Mouse (Mus musculus): ENCODE results near the gene Col26a1. TPM values are rescaled to one million over a fixed set of nuclear protein-coding genes. Genes with fewer than 3 reads are reported as not detected.

Gene Col26a1
- not detected in 2 replicates for total RNA-seq (2015; ENCODE audit: low replicate concordance)
- total RNA-seq (2017; ENCODE audit: low replicate concordance), result not detected in 2 replicates

- no peak for ATAC-seq (replicated peaks; ENCODE audit: low FRiP score, poor library complexity, severe bottlenecking)
Measured at GRCm38 (mm10) chr5:136882788-136883439, at the start of gene Col26a1. Gene Col26a1 (minus strand): TSS chr5:136883209.

GRCm38 (mm10) chr5:136931896-136932295 is 48.9 kb upstream of the Col26a1 start:
- ATAC-seq (replicated peaks; ENCODE audit: low FRiP score, poor library complexity, severe bottlenecking), result no peak

DNA sequence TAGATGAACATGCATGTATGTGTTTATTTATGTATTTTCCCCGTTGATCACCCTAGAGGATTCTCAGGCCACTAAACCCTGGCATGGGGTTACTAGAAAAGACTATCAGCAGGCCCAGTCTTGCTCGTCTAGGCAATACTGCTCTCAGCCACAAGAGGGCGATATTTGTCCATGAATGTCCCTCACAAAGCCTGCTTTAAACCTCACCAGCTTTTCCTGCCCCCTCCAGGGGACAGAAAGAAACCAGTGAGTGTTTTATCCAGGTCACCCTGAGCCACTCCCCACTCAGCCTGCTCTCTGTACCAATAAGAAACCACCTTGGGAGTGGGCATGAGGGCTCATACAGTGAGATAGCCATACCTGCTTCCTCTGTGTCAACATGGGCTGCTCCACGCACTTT is 46.1 kb upstream of the Col26a1 start:
- peak; percentile 68 for ATAC-seq (replicated peaks; ENCODE audit: low FRiP score, poor library complexity, severe bottlenecking)

DNA sequence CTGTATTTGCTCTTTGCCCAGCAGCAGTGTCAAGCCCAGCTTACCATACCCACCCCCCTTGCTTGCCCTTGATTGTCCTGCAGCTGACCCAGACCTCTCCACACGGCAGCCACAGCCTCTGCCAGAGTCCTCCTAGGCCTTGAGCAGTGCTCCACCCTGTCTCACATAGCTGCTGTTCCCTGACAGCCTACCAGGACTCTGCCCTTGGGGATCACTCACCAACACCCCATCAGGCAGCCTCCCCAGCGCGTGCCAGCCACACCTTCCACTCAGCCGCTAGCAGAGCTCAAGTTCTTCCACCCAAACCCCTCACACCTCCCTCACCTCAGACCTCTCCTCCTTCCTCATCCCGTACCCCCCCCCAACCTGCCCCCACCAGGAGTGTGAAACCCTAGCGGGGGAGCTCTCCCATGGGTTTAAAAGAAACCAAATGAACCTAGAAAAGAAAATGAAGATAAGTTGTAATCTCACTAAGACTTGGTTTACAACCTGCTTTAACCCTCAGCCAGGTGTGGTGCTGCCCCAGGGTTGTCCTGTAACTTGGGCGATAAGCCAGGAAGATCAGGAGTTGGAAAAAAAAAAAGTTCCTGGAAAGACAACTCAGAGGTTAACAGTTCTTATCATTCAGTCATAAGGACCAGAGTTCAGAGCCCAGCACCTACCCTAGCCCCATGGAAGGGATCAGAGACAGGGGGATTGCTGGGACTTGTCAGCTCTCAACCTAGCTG is 40.9 kb upstream of the Col26a1 start:
- no peak for ATAC-seq (replicated peaks; ENCODE audit: low FRiP score, poor library complexity, severe bottlenecking)

- ATAC-seq (replicated peaks; ENCODE audit: low FRiP score, poor library complexity, severe bottlenecking), result no peak
Measured at GRCm38 (mm10) chr5:136922830-136923229, 39.8 kb upstream of the Col26a1 start.

GRCm38 (mm10) chr5:136919546-136920301 is 36.7 kb upstream of the Col26a1 start:
- no peak for ATAC-seq (replicated peaks; ENCODE audit: low FRiP score, poor library complexity, severe bottlenecking)

DNA sequence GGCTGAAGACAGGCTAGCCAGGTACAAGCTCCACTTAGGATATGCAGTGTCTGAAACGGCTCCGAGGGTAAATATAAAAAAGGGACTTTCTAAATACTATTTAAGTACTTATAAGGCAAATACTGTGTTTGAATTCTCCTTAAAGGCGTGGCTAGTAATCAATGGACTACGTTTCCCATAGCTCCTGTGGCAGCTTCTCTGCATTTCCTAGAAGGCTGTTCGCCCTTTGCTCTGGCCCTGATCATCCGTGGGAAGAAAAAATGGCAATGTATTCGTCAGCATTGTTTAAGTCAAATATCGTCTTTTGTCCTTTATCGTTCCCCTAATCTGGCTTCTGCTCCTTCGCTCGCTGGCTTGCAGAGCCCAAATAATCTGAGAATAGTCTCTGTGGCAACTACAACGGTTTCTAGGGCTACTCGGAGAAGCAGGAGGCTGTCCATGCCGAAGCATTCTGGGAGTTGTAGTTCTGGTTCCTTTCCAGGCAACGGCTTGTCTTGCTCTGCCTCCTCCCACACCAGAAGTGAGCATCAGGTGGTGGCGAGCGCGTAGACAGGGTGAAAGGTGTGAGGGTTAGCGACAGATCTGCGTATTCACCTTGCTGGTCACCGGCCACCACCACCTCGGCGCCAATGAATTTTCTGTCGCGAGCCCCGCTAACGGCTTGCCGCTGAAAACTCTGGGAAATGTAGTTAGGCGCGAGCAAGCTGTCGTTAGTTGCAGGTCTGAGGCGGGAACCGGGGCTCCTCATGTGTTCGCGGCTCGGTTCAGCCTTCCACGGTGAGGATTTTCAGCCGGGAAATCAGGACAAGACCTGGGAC is 35.9 kb upstream of the Col26a1 start:
- ATAC-seq (replicated peaks; ENCODE audit: low FRiP score, poor library complexity, severe bottlenecking), result peak; percentile 93

GRCm38 (mm10) chr5:136917613-136918242 is 34.7 kb upstream of the Col26a1 start:
- no peak for ATAC-seq (replicated peaks; ENCODE audit: low FRiP score, poor library complexity, severe bottlenecking)

DNA sequence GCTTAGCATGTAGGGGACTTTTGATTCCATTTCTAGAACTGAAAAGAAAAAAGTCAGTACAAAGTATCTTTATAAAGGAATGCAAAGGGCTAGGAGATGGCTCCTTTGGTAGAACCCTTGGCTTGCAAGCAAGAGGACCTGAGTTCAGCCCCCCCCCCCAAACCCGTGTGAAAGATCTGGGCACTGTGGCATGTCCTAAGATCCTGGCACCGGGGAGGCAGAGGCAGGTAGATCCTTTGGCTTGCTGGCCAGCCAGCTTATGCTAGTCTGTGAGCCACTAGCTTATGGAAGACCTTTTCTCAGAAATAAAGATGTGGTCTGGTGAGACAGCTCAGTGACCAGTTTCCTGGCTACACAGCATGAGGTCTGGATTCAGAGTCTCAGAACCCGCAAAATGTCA is 31.2 kb upstream of the Col26a1 start:
- ATAC-seq (replicated peaks; ENCODE audit: low FRiP score, poor library complexity, severe bottlenecking), result no peak

- no peak for ATAC-seq (replicated peaks; ENCODE audit: low FRiP score, poor library complexity, severe bottlenecking)
Measured at GRCm38 (mm10) chr5:136907991-136908857, 25.2 kb upstream of the Col26a1 start, which contains the start of gene Ift22. Gene Ift22 (plus strand): TSS chr5:136908150.

DNA sequence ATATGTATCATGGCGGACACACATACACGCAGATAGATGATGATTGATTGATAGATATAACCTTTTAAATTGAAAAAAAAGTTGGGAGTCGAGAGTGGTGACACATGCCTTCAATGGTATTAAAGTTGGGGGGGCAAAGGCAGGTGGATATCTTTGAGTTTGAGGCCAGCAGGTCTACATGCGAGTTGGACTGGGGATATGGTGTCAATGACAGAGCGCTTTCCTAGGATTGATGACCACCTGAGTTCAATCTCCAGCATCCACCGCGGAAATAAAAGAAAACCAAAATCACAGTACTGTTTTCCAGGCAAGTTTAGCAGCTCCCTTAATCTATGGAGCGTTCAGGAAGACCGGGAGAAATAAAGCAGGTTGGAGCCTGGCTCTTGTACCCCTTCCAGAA is 24.6 kb upstream of the Col26a1 start:
- no peak for ATAC-seq (replicated peaks; ENCODE audit: low FRiP score, poor library complexity, severe bottlenecking)

GRCm38 (mm10) chr5:136905630-136906029 is 22.6 kb upstream of the Col26a1 start:
- ATAC-seq (replicated peaks; ENCODE audit: low FRiP score, poor library complexity, severe bottlenecking), result no peak

GRCm38 (mm10) chr5:136904621-136905020 is 21.6 kb upstream of the Col26a1 start:
- ATAC-seq (replicated peaks; ENCODE audit: low FRiP score, poor library complexity, severe bottlenecking), result no peak

DNA sequence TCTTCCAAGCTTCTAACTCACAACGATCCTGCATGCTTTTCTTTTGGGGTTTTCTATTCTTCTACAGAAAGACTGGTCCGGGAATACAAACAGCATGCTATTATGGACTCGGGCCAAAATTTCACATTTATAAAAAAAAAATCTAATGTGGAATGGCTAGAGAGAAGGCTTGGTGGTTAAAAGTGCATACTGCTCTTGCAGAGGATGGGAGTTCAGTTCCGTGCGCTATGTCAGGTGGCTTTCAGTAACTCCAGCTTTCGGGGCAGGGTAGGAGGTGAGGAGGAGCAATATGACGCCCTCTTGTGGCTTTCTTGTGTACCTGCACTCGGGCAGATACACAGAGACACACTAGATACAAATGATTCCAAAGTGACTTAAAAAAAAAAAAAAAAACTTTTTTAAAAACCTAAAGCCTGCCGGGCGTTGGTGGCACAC is 12.5 kb upstream of the Col26a1 start:
- no peak for ATAC-seq (replicated peaks; ENCODE audit: low FRiP score, poor library complexity, severe bottlenecking)

DNA sequence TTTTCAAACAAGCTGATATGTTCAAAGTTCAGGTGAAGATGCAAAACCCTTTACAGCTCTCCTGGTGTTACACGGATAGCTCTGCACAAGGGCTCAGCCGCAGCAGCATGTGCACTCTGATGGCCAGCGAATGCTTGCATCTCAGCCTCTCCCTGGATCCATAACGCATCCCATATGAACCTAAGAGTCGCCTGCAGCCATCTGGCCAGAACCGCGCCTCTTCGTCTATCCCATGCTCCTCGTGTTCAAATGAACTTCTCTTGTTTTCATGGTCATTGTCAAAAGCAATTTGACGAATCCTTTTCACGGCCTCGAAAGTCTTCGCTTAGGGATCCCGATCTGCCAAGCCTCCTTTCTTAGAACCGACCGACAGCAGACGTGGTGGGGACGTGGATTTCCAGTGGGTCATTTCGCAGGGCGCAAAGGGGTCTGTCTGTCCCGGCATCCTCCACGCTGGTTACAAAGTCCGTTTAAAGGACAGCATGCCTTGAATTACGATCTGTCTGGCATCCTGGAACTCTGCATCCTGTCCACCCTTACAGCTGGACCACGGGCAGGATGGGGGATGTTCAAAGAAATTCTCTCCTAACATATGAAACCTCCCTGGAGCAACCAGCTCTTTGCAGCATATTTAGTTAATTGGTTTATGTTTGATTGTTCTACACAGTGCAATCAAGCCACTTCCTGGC is 12.0 kb upstream of the Col26a1 start:
- no peak for ATAC-seq (replicated peaks; ENCODE audit: low FRiP score, poor library complexity, severe bottlenecking)

DNA sequence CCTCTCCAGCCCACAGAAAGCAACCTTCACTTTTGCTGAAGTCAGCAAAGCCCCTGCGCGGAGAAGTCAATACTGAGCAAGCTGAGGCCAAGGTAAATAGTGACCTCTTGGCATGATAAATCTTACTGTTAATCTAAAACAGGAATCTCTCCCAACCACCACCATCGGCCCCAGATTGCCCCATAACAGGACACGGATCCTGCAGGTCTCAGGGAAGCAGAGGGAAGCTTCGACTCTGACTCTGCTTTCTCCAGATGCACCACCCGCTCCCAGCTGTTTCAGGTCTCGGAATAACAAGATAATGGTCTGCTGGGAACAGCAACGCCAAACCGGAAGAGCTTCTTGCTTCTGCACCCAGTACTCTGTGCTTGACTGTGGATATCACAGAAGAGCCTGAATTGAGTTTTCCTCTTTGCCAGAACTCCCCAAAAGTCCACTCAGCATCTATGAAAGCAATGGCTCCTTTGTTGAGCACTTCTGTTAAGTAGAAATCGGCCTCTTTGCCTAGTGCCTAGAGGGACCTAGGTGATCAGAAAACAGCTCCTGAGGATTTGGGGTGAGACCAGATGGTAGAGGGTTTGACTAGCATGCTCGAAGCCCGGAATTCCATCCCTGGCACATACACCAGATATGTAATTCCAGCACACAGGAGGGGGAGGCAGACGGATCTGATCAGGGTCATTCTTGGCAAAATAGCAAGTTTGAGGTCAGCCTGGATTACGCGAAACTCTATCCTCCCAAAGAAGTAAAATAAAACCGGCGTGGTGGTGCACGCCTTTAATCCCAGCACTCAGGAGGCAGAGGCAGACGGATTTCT is 5.7 kb upstream of the Col26a1 start:
- ATAC-seq (replicated peaks; ENCODE audit: low FRiP score, poor library complexity, severe bottlenecking), result no peak

- ATAC-seq (replicated peaks; ENCODE audit: low FRiP score, poor library complexity, severe bottlenecking), result no peak
Measured at GRCm38 (mm10) chr5:136886957-136887356, 3.9 kb upstream of the Col26a1 start.
